Mouse (Mus musculus): ENCODE measurements at regions not wholly inside any gene's neighbourhood (a gene's known extent, or its start where the extent isn't known, plus 50 kb on each side); places are given as distances from the start of the nearest gene placed in this dataset.

DNA sequence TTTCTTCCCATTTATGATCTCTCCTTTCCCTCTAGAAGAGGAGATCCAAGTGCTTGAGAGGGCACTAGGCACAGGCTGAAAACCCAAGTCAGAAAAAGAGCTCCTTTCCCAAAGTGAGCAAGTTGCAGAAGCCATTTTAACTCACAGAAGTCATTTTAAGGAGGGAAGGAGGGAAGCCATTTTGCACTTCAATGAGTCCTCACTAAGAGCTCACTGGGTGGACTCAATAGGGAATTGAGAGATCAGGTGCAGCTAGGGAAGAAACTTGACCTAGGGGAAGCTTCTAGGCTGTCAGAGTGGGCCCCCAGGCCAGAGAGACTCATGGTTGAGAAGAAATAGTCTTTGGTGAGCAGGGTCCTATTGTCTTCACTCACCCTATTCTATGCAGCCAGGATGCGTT is 363.5 kb upstream of the Nrp1 start:
- ATAC-seq = no peak

DNA sequence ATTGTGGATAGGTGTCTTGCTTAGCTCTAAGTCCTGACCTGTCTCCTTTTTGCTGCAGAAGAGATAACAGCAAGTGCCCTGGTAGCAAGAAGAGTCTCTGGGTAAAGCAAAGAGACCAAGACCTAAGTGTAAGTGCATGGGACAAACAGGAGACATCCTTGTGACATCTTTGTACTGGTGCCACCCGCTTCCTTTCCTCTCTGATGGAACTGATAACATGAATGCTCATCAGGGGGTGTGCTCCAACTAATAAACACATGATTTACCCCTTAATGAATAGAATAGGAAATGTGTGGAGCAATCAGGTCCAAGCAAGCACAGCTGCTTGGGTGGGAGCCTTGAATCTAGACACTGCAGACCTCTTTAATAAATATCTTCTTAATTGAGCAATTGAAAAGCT is 362.9 kb upstream of the Nrp1 start:
- ATAC-seq = no peak

GRCm38 (mm10) chr8:128002386-128002785 is 356.0 kb upstream of the Nrp1 start:
- no peak for ATAC-seq

DNA sequence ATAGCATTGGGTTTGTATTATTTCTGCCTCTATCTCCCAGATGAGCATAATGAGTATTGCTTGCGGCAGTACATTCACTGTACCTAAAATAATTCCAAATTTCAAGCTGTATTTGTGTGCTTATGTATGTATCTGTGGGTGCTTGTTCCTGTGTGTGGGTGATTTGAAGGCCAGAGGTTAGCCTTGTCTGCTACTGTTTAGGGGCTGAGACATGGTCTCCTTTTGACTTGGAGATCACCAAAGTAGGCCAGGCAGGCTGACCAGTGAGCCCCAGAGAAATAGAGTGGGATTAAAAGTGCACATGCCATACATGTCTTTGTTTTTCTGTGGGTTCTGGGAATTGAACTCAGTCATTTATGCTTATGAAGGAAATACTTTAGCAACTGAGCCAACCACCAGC is 355.6 kb upstream of the Nrp1 start:
- ATAC-seq = no peak

DNA sequence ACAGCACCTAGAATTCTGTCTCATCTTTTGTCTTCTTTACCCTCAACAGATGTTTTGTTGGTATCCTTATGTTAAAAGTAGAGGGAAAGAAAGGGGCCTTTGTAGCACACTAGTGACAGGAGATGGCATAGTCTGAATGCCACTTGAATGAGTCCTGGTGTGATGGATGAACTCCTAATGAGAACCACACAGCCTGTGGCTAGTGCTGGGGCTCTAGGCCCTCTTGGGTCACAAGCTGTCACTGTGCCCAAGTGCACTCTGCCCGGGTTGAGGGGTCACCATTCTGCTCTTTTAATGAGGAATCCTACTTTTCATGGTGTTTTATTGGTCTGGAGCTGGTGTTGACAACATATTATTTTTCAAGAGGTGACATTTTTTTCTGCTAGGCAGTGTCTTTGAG is 355.0 kb upstream of the Nrp1 start:
- ATAC-seq = no peak

- ATAC-seq = no peak
Observed at GRCm38 (mm10) chr8:128003881-128004286, 354.5 kb upstream of the Nrp1 start.

- ATAC-seq = no peak
Observed at GRCm38 (mm10) chr8:128009393-128010010, 348.9 kb upstream of the Nrp1 start.

- no peak for ATAC-seq
Observed at GRCm38 (mm10) chr8:128017171-128017570, 341.2 kb upstream of the Nrp1 start.

DNA sequence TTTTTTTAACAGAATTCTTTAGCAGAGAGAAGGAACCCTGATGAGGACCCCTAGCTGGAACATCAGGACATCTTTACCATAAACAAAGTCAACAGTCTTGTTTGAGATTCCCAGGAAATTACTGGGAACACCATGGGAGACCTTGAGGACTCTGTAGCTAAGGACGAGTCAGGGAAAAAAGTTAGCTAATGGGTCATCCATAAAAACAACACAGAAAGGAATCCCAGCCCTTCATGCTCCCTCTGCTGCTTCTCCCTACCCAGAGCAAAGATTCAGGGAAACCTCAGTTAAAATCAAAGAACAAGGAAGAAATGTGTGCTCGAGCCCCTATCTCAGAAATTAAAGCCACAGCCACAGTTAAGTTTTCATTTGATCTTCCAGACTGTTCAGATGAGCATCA is 334.7 kb upstream of the Nrp1 start:
- ATAC-seq = no peak

DNA sequence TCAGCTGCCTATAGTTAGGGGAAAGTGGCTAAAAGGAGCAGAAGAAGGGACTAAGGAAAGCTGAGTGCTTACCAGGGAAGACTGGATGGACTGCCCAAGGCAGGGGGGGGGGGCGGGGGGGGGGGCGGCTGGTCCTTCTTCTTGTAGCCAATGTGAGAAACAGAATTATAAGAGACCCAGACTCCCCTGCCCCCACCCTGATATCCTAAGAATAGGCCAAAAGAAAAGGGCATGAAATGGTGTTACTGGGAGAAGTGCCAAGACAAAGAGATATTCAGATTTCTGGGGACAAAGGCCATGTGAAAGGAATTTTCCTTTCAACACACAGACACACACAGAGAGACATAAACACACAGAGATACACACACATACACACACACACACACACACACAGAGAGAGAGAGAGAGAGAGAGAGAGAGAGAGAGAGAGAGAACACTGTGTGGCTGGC is 333.6 kb upstream of the Nrp1 start:
- ATAC-seq = no peak

DNA sequence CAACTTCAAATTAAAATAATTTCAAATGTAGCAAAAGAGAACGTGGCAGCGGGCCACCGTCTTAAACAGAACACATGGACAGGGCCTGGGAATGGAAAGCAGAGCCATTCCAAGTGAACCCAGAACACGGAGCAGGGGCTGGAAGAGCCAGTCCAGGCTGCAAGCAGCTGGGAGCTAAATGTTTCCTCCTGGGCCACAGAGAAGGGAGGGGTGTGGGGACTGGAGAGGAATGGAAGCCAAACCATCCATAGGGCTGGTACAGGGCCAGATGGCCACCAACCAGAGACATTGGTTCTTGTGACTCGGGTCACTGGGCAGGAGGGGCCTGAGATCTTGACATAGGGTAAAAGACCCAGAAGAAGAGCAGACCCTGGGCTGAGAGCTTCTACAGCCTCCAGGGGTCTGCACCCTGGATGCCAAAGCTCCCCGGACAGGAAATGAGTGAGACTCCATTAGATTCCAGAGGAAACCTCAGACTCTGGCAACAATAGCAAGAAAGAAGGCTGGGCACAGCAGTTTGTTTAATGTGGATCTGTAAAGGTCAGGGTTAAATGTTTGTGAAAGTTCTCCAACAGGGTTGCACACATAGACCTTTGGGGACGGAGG is 333.1 kb upstream of the Nrp1 start:
- no peak for ATAC-seq

DNA sequence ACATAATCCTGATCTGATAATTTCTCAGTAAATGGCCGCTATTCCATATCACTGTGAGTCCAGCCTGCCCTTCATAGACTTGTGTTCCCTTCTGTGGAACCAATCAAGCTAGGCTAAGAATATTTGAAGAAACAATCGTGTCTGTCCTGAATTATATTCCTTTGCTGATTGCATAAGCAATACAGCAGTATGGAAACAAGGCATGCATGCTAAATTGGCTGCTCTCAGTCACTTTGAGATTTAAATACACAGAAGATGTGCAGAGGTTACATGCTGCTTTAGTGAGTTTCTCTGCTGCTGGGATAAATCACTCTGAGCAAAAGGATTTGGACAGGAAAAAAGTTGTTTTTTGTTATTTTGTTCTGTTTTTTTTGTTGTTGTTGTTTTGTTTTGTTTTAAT is 331.4 kb upstream of the Nrp1 start:
- no peak for ATAC-seq

DNA sequence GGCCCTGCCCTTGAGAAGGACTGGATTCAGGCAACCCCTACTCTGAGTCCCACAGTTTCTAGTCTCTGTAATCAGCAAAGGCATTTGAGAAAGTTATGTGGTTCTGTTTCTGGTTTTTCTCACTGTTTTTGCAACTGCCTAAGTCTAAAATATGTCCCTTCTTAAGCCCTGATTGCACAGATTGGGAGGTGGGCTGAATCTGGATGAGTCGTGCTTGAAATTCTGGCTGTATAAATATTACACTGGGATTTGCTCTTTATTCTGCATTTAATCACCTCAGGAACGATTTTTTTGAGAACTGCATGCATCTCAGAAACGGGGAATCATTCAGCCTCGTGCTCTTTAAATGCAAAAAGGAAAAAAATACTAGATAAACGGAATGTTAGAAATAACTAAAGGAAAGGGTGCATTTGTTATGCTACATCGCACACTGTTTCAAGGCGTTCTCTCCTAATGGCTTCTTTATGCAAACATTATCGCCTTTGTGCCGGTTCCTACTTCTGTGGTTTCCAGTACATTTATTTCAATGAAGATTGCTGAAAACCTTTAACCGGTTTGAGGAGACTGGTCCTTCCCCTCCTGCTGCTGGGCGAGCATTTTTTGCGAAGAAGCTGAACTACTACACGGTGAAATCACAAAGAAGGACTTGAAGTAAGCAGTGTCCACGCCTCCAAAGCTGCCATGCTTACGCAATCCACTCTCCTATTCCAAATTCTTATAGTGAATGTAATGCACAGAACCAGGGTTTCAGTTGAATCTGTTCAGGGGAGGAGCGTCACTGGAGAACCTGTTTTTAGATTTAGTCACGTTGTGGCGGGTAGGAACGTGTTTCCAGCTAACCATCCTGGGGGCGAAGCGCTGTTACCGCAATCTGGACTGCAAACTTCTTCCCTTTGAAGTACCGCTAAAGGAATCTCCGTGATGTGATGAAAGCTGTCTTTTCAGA is 327.8 kb upstream of the Nrp1 start:
- ATAC-seq = no peak

DNA sequence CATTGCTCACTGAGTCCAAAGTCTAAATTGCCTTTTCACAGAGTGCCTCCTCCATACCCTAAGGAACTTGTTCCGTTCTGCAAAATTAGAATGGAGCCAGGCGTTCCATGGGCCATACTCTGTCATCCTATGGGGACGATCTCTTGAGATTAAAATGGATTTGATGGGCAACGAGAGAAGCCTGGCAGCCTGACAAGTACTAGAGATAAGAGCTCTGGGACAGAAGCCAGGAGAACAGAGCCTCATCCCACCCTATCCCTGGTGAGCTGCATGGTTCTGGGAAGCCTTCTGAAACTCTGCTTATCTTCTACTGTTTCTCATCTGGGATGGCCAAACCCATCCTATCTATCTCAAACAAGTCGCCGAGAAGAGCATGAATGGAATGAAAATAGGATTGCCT is 324.3 kb upstream of the Nrp1 start:
- ATAC-seq = no peak

DNA sequence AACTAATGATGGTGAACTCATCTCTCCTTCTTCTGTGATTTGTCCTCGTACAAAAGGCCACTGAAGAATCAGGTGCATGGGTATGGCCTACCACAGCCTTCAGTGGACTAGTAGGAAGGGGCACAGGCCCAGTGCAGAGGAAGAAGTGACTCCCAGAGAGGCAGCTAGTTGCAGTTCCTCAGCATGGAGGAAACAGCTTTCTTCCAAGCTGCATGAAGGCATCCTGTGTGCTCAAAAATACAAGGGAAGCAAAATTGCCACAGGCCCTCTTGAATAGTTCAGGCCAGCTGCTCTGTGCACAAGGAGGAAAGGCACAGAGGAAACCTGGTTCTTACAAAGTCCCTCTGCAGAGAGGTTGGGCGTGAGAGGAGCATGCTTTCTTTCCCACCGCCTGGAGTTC is 322.7 kb upstream of the Nrp1 start:
- ATAC-seq = no peak

DNA sequence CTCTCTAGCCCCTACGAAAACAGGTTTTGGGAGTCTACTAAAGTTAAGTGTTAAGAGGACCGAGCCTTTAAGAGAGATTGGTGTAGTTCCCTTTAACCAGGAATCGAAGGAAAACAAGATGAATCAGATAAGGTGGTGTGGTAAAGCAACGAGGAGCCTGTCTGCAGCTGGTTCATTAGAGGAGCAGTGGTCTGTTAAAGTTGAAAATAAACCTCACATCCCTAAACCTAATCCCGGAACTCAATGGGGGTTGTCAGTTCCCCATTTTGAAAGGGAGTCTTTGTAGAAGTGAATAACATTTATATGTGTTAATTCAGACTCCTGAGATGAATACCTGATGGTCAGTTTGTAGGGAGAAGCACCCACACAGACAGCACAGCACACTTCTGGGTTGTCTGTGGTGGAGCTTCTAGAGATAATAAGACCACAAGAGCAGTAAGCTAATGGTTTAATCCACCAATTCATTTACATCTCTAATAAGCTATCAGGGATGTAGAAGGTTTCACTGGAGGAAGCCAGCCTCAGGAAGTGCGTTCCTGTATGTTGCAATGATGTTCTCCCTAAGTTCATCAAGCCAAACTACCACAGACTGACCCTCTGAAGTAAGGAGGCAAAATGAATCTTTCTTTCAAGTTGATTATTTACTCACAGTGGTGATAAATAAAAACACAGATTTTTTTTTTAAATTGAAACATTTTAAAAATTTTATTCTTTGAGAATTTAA is 318.9 kb upstream of the Nrp1 start:
- no peak for ATAC-seq

- ATAC-seq = no peak
Observed at GRCm38 (mm10) chr8:128042877-128043276, 315.5 kb upstream of the Nrp1 start.

DNA sequence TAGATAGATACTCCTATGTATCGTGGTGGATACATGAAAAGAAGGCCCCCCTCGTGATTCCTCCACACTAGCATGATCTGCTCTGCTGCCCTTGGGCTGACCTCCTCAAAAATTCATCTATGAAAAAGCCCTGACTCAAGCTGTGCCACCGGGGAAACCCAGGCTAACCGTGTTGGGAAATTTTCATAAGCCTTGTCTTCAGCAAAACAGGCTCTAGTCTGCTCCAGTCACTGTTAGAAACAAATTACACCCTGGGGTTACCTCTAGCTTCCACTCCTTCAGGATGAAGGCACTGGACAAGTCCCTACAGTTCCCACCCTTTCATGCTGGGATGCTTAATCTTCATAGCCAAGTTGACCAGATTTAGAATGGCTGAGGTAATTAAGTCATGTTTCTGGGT is 315.0 kb upstream of the Nrp1 start:
- no peak for ATAC-seq

DNA sequence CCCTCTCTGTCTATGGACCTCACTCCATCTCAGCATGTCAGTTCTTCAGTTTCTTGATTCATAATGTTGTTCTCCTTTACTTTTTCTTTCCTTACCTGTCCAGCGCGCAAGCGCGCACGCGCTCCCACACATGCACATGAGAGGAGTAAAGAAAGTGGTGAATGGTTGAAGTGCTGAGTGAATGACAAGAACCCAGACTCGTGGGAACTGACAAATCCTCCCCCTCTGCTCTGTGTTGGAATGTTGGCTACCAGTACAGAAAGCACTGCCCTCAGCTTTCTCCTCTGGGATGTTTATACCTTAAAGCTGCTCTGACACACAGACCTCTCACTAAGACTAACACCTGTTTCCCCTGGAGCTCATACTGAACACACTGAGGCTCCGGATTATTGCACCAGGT is 302.2 kb upstream of the Nrp1 start:
- ATAC-seq = no peak

DNA sequence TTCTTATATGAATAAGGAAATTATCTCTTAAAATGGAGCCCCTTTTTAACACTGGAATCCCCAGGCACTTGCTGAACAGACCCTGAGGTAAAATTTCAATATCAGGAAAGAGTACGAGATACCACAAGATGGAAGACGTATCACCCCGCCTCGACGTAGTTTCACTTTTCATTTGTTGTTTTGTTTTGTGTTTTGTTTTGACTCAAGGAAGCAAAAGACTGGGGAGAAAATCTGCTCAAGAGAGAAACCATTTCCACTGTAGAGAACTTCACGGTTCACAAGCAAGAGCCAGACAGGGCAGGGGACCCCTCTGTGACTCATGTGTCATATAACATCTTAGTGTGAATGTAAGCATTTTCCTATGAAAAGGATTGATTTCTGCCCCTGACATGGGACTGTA is 300.6 kb upstream of the Nrp1 start:
- peak; percentile 95 for ATAC-seq

DNA sequence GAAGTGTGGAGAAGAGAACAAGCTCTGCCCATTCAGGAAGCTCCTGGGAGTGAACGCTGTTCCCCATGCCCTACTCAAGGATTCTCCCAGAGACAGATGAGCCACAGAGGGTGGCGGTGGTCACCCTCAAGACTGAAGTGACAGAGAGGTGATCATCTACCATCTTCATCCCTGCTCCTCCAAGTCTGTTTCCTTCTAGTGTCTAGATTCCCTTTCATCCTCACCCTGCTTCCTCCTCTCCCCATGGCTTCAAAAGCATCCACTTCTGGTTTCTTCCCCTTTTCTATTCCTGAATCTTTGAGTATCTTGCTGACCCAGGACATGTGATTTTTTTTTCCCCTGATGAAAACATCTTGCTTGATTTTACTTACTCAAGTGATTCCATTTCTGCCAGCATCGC is 298.6 kb upstream of the Nrp1 start:
- ATAC-seq = no peak

- ATAC-seq = no peak
Observed at GRCm38 (mm10) chr8:128064211-128064610, 294.2 kb upstream of the Nrp1 start.

DNA sequence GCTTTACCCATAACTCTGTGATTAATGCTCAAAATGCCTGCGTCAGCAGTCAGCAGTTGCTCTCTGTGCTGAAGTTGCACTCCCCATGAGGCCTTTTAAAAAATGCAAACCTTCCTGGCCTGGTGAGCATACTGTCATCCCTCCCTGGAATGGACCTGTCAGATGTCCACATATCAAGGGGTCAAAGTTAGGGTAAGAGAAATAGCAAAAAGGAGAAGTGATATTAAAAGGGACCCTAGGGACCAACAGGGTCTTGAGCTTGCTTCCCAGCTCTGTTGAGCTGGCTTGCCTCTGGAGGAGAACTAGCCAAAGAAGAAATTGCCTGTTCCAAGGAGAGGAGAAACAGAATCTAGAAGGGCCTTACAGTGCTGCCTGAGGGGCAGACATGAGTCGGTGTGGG is 293.3 kb upstream of the Nrp1 start:
- no peak for ATAC-seq
